Mouse (Mus musculus): ENCODE data around the gene Fnbp1l.

GRCm38 (mm10) chr3:122602370-122602769 lies 17.1 kb downstream of the Fnbp1l start:
- TF ChIP-seq CTCF (IDR thresholded peaks at IDR 0.05; ENCODE audit: low read depth, low read length), result no peak
- TF ChIP-seq POLR2A (IDR thresholded peaks at IDR 0.05; ENCODE audit: insufficient read depth, low read length), result no peak

Data from ES-Bruce4 (cell line).